Mouse (Mus musculus) urinary bladder, postnatal 10 days (tissue): ENCODE data around the gene D230025D16Rik.
A peak's percentile ranks its signal among the peaks of the same experiment; 100 is the strongest.
"Not testable (repeated sequence)": the region's sequence is repeated elsewhere in the genome, so short reads cannot be mapped to it uniquely, and the experiment has no call there.

Experiments used
- DNase-seq: peaks from one replicate; pipeline ENCODE4 v3.0.0; 2022; ENCODE audit warnings: low spot score

D230025D16Rik gene

DNA sequence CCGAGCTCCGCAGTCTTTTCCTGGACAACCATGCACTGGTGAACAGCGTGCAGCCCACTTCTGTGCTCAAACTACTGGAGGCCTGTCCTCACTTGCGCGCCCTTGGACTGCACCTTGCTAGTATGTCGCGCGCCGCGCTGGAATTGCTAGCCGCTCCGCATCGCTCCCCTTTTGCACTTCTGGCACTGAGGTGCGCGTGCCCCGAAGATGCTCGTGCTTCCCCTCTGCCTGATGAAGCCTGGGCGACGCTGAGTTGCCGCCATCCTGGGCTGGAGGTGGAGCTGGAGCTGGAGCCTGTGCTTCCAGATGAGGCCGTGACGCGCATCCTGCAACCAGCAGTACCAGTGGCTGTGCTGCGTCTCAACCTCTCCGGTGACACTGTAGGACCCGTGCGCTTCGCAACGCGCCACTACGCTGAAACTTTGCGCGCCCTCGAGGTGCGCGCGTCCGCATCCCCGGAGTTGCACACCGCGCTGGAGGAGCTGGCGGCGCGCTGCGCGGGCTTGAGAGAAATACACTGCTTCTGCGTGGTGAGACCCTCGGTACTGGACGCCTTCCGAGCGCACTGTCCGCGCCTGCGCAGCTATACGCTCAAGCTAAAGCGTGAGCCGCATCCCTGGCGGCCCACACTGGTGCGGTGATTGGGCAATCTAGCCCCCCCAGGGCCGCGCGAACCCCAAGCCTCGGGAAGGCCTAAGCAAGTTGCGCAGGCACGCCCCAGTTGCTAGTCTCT, 43.6 kb downstream of the D230025D16Rik start:
- no peak for DNase-seq

DNA sequence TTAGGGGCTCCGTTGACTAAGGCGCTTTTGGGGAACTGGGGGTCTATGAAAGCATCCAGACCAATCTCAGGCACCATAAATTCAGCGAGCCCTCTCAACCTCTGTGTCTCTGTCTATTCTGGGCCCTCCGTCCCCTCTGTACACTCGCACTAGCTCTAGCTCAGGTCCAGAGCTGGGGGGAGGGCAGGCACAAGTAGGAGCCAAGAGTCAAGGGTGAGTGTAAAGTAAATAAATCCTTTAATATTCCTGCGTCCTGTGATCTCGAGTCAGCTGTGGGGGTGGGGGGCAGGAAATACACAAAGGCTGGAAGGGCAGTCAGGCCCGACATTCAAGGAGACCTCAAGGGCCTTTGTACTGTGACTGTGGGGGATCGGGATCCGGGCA, 44.1 kb downstream of the D230025D16Rik start:
- no peak for DNase-seq

- DNase-seq = no peak
Observed at GRCm38 (mm10) chr8:105269461-105269947, 44.6 kb downstream of the D230025D16Rik start, which contains the start of gene Hsf4. Hsf4 (plus strand) TSS chr8:105269801.

DNA sequence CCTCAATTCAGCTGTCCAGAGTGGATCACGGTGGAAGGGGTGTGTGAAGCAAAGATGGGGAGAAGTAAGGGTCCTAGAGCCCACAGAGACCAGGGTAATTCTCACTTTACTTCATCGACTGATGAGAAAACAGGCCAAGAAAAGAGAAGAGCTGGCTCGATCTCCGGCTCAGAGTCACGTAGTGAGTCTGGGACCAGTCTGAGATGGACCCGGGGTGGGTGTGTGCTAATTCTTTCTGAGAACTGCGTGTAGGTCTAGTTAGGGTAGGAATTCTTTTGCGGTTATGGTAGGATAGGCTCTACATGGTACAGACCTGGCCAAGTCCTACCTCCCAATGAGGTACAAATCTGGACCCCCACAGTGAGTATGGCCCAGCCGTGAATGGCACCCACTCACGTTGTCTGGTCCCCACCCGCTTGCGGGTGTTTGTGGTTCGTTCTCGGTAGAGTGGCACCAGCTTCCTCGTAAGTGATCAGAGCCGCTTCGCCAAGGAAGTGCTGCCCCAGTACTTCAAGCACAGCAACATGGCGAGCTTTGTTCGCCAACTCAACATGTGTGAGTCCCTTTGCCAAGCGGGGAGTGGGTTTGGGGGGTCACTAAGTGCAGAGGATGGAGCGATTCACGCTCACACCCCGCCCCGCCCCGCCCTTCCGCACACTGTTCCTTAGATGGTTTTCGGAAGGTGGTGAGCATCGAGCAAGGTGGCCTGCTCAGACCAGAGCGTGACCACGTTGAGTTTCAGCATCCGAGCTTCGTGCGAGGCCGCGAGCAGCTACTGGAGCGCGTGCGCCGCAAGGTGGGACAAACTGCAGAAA, 45.4 kb downstream of the D230025D16Rik start:
- DNase-seq = no peak

GRCm38 (mm10) chr8:105270916-105271186, 45.9 kb downstream of the D230025D16Rik start:
- no peak for DNase-seq

DNA sequence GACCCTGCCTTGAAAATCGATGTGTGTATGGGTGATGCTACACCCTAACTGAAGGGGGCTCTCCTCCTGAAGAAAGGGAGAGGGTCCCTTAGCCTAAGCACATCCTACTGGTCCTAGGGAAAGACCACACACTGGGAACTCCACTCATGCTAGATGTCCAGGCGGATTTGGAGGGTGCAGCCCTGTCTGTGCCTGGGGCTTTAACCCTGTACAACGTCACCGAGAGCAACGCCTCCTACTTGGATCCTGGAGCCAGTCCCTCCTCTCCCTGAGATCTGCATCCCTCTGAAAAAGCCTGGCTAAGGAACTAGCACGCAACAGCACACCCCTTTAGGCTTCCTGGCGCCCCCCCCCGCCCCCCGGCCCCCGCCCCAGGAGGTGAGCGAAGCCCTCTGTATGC, 50.4 kb downstream of the D230025D16Rik start:
- DNase-seq = no peak

- no peak for DNase-seq
Observed at GRCm38 (mm10) chr8:105275840-105276239, 50.9 kb downstream of the D230025D16Rik start, which contains the start of gene Nol3. Nol3 (plus strand) TSS chr8:105276140.

DNA sequence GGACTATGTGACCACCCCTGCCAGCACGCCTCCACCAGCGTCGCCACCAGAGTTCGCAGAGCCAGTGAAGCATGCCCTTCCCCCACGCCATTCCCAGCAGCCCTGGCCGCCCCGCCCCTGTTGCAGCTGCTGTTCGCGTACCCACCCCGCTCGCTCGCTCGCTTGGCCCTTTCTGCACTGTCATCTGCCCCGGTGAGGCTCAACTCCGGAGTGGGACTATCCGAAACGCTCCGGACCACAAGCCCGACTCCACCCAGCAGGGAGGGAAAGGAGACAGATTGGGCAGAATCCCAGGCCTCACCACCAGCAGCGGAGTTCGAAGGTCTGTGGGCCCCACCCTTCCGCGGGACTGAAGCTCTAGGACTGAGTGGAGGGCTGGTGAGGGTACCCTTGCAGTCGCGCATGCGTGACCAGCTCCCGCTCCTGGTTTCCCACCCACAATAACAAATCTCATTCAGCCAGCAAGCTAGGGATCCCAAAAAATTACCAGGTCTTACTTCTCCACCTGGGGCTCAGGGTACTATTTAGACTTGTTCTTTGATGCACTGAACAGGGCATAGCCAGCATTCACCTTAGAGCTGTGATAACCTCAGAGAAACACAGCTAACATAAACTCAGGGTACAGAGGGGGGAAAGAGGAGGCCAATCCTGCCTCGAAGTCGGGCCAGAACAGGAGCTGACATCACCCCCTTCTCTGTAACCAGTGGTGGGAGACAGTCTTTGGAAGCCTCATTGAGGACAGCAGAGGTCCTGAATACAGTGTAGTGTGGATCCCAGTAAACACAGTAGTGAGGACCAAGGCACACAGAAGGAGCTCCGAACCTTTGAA, 51.6 kb downstream of the D230025D16Rik start:
- DNase-seq = no peak

DNA sequence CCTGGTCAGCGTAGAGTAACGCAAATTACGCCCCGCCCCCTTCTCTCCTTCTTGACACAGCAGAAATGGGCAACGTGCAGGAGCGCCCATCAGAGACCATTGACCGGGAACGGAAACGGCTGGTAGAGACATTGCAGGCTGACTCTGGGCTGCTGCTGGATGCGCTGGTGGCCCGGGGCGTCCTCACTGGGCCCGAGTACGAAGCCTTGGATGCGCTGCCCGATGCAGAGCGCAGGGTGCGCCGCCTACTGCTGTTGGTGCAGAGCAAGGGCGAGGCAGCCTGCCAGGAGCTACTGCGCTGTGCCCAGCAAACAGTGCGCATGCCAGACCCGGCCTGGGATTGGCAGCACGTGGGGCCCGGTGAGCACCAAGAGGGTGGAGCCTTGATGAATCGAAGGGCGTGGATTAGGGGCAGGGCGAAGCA, 54.0 kb downstream of the D230025D16Rik start:
- no peak for DNase-seq

GRCm38 (mm10) chr8:105280567-105280966, 55.6 kb downstream of the D230025D16Rik start:
- DNase-seq = no peak

DNA sequence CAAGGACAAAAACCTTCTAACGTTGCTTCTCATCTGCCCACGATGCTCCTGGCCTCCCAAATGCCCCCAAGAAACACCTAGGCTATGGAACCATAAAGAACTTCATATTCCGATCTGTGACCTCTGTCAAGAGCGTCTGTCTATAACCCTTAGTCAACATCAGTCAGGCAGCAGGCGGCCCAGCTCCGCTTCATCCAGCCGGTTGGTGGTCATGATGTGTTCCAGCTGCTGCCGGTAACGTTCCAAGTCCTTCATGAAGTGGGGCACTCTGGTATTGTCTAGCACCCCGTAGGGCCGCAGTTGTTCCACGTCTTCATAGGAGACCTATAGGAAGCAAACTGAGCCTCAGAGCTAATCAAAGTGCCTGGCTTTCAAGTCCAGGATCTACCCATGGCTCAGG, 56.9 kb downstream of the D230025D16Rik start:
- DNase-seq = no peak

- no peak for DNase-seq
Observed at GRCm38 (mm10) chr8:105282239-105282638, 57.3 kb downstream of the D230025D16Rik start.

DNA sequence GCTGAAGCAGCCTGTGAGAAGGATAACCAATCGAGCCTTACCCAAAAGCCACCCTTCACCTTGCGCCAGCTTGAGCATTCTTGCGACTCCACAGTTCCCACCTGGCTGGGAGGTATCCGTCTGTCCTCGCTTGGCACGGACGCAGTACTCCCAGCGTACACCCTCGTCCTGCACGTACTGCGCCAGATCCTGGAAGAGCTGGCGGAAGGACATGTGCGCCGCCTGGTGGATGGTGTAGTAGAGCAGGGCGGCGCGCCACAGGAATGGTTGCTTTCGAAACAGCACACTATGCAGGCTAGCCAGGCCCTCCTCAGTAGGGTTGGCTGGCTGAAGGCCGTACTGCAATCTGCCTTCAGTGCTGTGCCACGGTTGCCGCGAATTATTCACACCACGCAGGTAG, 58.1 kb downstream of the D230025D16Rik start:
- DNase-seq = no peak

DNA sequence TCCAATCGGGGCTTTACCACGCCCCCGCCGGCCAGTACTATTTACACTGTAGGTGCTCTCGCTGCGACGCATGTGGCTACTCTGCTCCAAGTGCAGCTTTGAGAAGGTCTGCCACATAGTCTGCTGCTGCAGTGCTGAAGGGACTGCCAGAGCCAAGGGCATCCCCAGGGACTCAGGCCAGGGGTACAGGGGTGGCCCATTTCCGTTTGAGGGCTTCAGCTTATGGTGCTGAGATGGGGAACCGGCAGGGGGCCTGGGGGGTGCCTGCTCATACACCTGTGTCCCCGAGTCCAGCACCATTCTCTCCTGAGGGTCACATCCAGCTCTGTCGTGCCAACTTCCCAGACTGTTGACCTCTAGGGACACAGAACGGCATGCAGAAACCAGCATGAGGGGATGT, 60.6 kb downstream of the D230025D16Rik start:
- DNase-seq = no peak

GRCm38 (mm10) chr8:105286907-105287306, 62.0 kb downstream of the D230025D16Rik start:
- DNase-seq = no peak

GRCm38 (mm10) chr8:105288231-105288630, 63.3 kb downstream of the D230025D16Rik start:
- no peak for DNase-seq

- DNase-seq = peak; percentile 65
Observed at GRCm38 (mm10) chr8:105288958-105289732, 64.2 kb downstream of the D230025D16Rik start.

DNA sequence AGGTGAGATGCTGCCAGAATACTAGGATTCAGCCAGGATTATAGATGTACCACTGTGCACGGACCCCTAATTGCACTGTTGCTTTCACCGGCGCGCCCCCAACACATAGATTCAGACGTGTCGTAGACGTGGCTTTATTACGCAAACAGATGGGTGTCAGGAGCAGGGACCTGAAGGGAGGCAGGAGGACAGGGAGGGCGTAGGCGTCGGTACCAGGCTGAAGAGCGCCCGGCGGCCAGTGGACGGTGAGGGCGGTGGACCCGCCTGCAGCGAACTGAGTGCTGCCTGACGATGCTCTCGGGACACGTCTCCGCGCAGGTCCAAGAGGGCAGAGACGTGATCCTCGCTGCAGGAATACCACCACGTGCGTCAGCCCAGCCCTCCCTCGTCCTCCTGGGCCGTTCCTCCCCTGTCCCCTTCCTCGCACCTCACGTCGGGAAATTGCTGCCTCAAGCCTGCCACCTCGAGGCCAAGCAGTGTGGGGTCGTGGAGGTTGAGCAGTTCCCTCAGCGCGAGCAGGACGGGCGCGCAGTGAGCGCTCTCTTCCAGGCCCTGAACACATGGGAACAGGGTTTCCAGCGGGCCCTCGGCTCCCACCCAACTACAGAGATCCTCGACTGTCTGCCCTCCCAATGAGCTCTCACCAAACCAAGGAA, 65.0 kb downstream of the D230025D16Rik start, which contains the start of gene 4931428F04Rik:
4931428F04Rik (minus strand) TSS at position 60 of the 656 bp plus-strand sequence.
- DNase-seq = no peak

DNA sequence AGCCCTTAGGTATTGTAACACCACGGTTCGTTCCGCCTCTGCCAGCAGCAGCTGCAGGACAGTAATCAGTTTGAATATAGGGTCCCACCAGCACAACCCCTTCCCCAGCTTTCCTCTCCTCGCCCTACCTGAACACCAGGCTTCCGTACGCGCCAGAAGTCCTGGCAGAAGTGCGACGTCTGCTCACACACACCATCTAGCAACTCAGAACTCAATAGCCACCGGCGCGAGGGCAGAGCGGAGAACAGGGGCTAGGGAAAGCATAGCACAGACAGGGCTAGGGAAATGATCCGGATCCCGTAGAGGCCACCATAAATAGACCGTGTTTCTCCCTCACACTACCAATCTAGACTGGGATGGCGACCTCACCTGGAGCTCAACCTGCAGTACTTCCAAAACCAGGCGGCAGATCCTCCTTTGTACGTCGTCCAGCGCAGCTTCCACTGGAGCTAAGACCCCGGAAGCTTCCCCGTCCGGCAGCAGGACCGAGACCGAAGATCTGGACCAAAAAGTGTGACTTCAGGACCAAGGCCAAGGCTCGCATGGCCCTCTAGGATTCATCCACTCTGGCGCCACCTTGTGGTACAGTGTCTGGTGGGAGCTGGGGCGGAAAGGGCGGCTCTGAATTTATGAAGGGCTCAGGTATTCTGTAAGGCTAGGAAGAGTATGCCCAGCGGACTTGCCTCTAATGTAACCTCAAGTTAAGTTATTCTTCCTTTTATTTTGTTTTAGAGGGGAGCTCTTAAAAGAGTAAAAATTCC, 65.8 kb downstream of the D230025D16Rik start:
- DNase-seq = peak; percentile 86

GRCm38 (mm10) chr8:105291364-105291763, 66.4 kb downstream of the D230025D16Rik start:
- DNase-seq = not testable (repeated sequence)
